Mouse (Mus musculus): Measurements from ENCODE around the gene Cmas. TPM values are rescaled to one million over a fixed set of nuclear protein-coding genes. Genes with fewer than 3 reads are reported as not detected.

The Cmas gene
- polyA plus RNA-seq, 1 experiment: 16.1 TPM

Other genes starting within 250 kb of the Cmas start
- 275 and 419 TPM in 2 replicates for gene Ldhb, start 248.7 kb upstream of the Cmas start, polyA plus RNA-seq (2012; rRNA removed)
- gene Kcnj8, start 185.1 kb upstream of the Cmas start, polyA plus RNA-seq (2012; rRNA removed): 16.9 and 22.6 TPM in 2 replicates
- gene Abcc9, start 54.4 kb upstream of the Cmas start, polyA plus RNA-seq (2012; rRNA removed): 7.2 and 9.4 TPM in 2 replicates
- not detected in 2 replicates for gene Sult6b2, start 47.8 kb downstream of the Cmas start, polyA plus RNA-seq (2012; rRNA removed)
- gene St8sia1, start 207.8 kb downstream of the Cmas start, polyA plus RNA-seq (2012; rRNA removed): 0.04 and 0.08 TPM in 2 replicates

Data from gonadal fat pad, adult 2 months (tissue).